Mouse (Mus musculus): ENCODE data around the gene Mob3b. TPM values are rescaled to one million over a fixed set of nuclear protein-coding genes. Genes with fewer than 3 reads are reported as not detected.

The Mob3b gene
- polyA plus RNA-seq, 1 experiment: 3.3 TPM

DNA sequence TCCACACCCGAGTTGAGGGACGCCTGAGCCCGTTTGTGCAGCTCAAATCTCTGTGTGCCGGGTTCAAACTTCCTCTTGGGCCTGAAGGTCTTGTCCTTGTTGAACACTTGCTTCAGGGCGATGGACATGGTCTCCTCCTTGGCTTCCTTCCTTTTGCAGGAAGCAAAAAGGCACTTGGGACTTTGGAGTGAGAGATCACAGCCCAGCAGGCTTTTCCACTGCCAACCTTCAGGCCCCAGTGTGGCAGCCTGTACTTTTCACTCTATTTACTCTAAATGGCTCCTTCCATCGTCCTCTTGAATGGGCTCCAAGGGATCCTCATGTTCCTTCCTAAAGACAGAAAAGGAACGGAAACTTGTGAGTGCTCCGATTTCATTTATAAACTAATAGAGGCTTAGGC is 73.2 kb downstream of the Mob3b start:
- Histone ChIP-seq H3K4me1 (ENCODE audit: control insufficient read depth, insufficient read depth, insufficient read length, low read length) (no peaks in the 10 kb centered on the region), H3K4me3 (ENCODE audit: insufficient read depth, low read depth, low read length) (no peak overlapping the region), H3K27ac (replicated peaks; ENCODE audit: low read depth, low read length) (no peak overlapping the region)

DNA sequence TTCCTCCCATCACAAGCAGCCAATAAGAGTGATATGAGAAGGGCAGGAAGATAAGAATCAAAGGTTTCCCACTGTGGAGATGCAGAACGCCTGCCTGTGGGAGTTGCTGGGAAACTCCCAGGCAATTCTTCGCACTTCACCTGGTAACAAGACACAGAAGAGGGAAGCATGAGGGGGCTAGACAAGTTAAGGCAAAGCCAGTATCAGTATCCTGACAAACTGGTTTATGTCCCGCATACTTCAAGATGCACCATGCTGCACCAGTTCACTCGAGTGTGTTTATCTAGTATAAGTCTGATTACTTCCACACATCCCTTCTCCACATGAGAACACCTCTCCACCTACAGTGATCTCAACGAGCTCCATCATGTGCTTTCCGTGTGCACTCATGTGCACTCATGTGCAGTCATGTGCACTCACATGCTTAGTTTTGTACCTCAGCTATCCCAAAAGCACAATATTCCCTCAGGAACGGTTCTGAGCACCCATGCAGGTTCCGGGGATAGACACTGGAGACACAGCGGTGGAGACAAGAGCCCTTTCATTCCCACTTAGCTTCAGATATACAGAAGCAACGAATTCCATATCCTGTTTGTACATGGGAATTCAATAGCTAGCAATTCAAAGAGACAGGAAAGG is 74.7 kb downstream of the Mob3b start:
- H3K4me1 ChIP-seq (ENCODE audit: control insufficient read depth, insufficient read depth, insufficient read length, low read length): no peaks in the 10 kb centered on the region
- H3K27ac ChIP-seq (replicated peaks; ENCODE audit: low read depth, low read length): no peak overlapping the region
- no peak overlapping the region for H3K4me3 ChIP-seq (ENCODE audit: insufficient read depth, low read depth, low read length)

DNA sequence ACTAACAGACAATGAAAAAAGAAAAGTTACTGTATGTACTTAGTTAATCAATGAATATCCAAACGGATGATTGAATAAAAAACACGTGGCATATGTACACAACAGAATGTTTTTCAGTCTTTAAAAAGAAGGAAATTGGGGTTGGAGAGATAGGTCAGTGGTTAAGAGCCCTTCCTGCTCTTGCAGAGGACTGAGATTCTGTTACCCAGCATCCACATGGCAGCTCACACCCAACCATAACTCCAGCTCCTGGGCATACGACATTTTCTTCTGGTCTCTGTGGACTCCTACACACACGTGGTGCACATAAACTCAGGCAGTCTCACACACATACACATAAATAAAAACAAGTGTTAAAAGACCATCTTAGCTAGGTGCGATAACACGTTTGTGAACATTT is 77.0 kb downstream of the Mob3b start:
- H3K4me3 ChIP-seq (ENCODE audit: insufficient read depth, low read depth, low read length): no peak overlapping the region
- no peaks in the 10 kb centered on the region for H3K4me1 ChIP-seq (ENCODE audit: control insufficient read depth, insufficient read depth, insufficient read length, low read length)
- no peak overlapping the region for H3K27ac ChIP-seq (replicated peaks; ENCODE audit: low read depth, low read length)

DNA sequence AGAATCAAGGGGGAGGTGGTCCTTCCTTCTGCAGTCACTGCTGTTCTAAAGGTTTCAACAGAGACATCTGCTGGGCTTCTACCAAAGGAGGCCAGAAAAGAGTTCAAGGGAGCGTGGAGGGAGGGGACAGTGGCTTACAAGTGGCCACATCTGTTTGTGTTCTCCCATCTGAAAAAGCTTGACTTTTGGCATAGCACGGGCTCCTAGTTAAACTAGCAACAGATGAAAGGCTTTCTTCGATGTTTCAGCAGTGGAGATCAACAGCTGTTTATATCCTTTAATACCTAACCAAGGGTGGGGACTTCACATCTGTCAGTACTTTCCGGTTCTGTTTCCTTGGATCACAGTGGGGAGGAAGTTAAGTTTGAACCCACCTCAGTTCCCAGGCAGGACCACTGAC is 88.5 kb downstream of the Mob3b start:
- no peak overlapping the region for H3K27ac ChIP-seq (replicated peaks; ENCODE audit: low read depth, low read length)
- peaks cover 6% of the 10 kb centered on the region; the same call in 1 of the 2 replicates for H3K4me1 ChIP-seq (ENCODE audit: control insufficient read depth, insufficient read depth, insufficient read length, low read length)

DNA sequence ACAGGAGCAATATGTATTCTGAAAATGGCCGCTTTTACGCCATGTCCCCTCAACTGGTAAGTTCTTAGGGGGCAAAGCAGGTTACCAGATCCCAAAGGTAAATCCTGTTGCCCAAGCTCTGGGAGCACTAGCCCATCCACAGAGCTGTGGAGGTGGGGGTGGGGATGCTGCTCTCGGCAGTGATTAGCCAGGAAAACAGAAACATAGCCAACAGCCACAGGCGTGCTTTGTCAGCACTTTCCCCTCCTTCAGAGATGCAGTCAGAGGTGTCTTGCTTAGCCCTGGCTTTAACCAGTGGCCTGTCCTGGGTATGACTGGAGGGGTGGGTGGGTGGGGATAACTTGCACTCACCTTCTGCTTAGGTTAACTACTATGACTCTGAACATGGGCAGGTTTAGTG is 91.1 kb downstream of the Mob3b start:
- H3K4me3 ChIP-seq (ENCODE audit: insufficient read depth, low read depth, low read length): no peak overlapping the region
- H3K4me1 ChIP-seq (ENCODE audit: control insufficient read depth, insufficient read depth, insufficient read length, low read length): peaks cover 11% of the 10 kb centered on the region; the same call in 1 of the 2 replicates
- no peak overlapping the region for H3K27ac ChIP-seq (replicated peaks; ENCODE audit: low read depth, low read length)

More for the DNA sequence above, 88.5 kb downstream of the Mob3b start:
- no peak overlapping the region for H3K4me3 ChIP-seq (ENCODE audit: insufficient read depth, low read depth, low read length)

DNA sequence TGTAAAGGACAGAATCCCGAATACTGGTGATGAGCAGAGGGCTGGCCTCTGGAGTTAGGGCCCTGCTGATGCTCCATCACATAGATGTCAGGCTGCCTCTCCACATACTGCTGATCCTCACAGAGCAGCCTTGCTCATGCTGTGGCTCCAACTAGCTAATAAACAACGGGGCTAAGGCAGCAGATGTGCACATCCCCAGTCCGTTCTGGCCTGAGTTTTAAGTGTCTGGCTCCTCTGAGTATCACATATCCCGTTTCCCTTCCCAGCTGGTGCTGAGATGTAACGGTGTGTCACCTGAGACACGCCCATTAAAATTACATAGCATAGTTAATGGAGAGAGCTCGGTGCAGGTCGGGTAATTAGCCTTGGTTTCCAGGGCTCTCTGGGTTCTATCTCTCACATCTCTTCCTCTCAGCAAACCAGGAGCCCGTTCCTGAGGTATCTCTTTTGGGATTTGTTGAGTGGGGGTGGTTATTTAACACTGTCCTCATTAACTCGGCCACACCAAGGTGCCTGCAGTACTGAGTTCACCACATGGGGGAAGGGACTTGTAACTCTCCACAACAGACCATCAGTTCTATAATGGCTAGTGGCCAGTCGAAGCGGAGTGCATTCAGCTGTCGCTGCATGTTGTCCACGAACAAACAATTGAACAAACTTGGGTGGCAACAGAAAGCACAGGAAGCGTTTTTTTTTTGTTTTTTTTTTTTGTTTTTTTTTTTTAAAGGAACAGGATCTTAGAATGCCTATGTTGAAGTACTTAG is 92.0 kb downstream of the Mob3b start:
- Histone ChIP-seq H3K27ac (replicated peaks; ENCODE audit: low read depth, low read length) (no peak overlapping the region), H3K4me3 (ENCODE audit: insufficient read depth, low read depth, low read length) (no peak overlapping the region), H3K4me1 (ENCODE audit: control insufficient read depth, insufficient read depth, insufficient read length, low read length) (peaks cover 11% of the 10 kb centered on the region; the same call in 1 of the 2 replicates)

DNA sequence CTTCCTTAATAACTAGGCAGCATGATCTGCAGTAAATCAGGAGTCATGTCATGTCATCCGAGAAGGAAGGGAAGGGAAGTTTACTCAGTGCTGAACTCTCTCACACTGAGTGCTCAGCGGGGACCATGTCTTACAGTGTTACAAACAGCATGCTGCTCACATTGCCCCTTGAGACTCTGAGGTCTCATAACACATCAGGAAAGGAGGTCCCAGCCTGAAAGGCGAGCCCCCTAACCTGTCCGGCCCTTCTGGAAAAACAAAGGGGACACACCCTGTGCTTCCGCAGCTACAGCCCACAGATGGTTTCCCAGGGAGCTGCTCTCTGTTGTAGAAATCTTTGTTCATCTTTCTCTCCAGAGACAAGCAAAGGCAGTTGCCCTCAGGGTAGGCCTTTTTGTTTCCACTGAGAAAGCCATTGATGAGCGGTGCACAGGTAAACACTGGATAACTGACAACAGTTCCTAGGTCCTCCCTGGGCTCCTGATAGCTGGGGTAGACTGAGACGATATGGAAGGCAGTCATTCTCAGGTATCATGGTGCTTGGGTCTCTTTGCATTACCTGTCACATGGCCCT is 94.1 kb downstream of the Mob3b start:
- Histone ChIP-seq H3K27ac (replicated peaks; ENCODE audit: low read depth, low read length) (no peak overlapping the region), H3K4me1 (ENCODE audit: control insufficient read depth, insufficient read depth, insufficient read length, low read length) (peaks cover 11% of the 10 kb centered on the region; the same call in 1 of the 2 replicates), H3K4me3 (ENCODE audit: insufficient read depth, low read depth, low read length) (no peak overlapping the region)

DNA sequence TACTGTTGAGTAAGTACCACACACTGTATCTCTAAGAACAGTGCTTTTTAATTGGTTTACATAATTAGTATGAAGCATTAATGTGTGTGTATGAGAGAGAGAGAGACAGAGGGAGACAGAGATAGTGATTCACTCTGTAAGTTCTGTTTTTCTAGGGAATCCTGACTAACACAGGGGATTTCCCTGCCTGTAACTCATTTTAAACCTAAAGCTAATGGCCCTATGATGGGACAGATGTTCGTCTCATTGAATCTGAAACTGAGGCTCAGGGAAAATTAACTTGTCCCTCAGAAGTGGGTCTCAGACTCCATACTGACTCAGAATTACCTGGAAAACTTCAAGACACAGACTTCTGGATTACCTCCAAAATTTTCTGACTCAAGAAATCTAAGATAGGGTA is 96.3 kb downstream of the Mob3b start:
- H3K27ac ChIP-seq (replicated peaks; ENCODE audit: low read depth, low read length): no peak overlapping the region
- H3K4me1 ChIP-seq (ENCODE audit: control insufficient read depth, insufficient read depth, insufficient read length, low read length): peaks cover 8% of the 10 kb centered on the region; the same call in 1 of the 2 replicates
- H3K4me3 ChIP-seq (ENCODE audit: insufficient read depth, low read depth, low read length): no peak overlapping the region

DNA sequence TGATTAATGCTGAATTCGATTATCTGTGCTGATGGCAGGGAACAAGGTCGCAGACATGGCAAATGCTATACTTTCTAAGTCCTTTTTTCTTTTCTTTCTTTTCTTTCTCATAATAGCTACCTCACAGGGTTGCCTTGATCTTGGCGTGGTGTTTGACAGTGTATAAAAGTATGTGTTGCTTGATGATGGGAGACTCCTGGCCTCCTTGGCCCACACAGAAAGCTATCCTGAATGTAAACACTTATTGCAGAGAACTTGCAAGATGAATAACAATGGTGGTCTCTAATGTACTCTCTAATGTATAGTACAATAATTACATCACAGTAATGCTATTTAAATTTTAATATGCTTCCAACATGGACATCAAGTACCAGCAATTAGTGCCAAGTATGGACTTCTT is 96.9 kb downstream of the Mob3b start:
- Histone ChIP-seq H3K4me3 (ENCODE audit: insufficient read depth, low read depth, low read length) (no peak overlapping the region), H3K27ac (replicated peaks; ENCODE audit: low read depth, low read length) (no peak overlapping the region), H3K4me1 (ENCODE audit: control insufficient read depth, insufficient read depth, insufficient read length, low read length) (peaks cover 8% of the 10 kb centered on the region; the same call in 1 of the 2 replicates)

DNA sequence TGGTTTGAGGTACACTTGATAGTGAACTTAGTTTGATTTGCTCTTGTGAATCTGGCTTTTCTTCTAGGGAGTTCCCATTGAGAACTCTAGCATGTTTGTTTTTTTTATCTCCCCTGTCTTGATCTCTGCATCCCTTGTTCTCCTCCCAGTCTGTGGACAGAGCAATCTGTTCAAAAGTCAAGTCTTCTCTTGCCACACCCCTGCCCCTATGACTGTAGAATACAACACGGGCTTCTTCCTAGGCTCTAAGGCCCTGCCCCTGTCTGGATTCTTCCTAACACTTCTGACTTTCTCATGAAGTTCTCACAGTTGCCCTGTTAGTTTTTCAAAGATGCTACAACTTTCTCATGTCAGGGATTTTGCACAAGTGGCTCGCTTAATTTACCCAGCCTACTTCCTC is 102.9 kb downstream of the Mob3b start:
- Histone ChIP-seq H3K27ac (replicated peaks; ENCODE audit: low read depth, low read length) (no peak overlapping the region), H3K4me1 (ENCODE audit: control insufficient read depth, insufficient read depth, insufficient read length, low read length) (no peaks in the 10 kb centered on the region)

DNA sequence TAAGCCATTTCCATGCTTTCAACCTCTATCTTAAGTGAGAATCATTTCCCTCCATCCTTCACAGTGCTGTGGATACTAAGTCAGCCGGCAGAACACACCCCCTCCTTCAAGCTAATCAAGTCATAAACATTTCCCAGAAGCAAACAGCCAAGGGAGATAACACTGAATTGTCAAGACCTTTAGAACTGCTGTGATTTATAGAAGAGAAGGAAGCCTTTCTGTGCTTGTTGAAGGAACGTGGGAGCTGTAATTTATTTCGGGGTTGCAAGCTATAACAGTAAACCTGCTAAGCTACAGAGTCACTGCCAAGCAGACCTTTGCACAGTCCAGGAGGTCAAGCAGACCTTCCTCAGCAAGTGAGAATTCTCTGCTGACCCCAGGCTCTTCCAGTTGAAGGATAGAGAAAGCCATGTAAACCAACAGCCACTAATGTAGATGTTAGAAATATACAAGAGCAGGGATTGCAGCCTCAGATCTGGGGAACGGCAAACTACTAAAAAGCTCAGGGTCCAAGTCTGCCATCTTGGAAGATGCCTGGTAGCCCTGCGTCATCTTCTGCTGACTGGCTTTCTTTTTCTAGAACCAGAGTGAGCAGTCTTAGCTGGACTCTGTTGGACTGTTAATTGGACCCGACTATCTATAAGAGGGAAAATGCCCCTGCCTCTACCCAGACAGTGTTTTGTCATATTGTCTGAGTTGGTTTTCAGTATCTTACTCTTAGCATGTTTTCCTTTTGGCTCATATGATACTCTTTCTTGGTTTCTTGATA is 104.9 kb downstream of the Mob3b start:
- H3K4me3 ChIP-seq (ENCODE audit: insufficient read depth, low read depth, low read length): no peak overlapping the region
- no peak overlapping the region for H3K27ac ChIP-seq (replicated peaks; ENCODE audit: low read depth, low read length)
- no peaks in the 10 kb centered on the region for H3K4me1 ChIP-seq (ENCODE audit: control insufficient read depth, insufficient read depth, insufficient read length, low read length)

More for the DNA sequence above, 102.9 kb downstream of the Mob3b start:
- H3K4me3 ChIP-seq (ENCODE audit: insufficient read depth, low read depth, low read length): no peak overlapping the region

DNA sequence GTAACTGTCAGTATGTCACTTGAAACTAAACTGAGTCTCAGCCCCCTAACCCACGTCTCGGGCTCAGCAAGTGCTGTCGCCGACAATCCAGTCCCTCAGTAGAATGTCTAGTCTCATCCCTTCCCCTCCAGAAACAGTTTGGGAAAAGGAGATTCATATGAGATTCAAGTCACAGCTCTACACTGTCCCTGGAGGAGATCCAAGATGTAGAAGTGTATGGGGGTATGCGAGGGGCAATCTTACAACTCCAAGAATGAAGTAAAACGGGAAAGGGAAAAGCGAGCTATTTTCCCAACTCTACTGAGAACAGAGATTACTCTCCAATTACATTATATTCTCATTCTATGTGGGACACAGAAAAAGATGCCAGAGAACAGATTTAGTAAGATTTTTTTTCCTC is 106.1 kb downstream of the Mob3b start:
- Histone ChIP-seq H3K4me3 (ENCODE audit: insufficient read depth, low read depth, low read length) (no peak overlapping the region), H3K4me1 (ENCODE audit: control insufficient read depth, insufficient read depth, insufficient read length, low read length) (no peaks in the 10 kb centered on the region), H3K27ac (replicated peaks; ENCODE audit: low read depth, low read length) (no peak overlapping the region)

DNA sequence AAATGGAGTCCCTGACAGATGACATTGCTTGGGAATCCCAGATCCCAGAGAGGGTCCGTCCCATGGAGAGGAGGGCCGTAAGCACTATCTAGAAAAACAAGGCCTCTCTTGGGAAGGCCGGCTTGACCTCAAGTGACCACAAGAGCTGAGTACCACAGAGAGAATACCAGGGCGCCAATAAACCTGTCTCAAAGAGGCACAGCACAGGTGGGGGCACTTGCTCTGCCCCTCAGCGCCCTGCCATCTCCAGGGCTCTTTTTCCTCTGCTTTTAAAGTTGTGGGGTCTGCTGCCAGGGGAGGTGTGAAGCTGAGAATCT is 107.6 kb downstream of the Mob3b start:
- H3K4me3 ChIP-seq (ENCODE audit: insufficient read depth, low read depth, low read length): no peak overlapping the region
- H3K4me1 ChIP-seq (ENCODE audit: control insufficient read depth, insufficient read depth, insufficient read length, low read length): no peaks in the 10 kb centered on the region
- peak overlapping the region; percentile 69 for H3K27ac ChIP-seq (replicated peaks; ENCODE audit: low read depth, low read length)

DNA sequence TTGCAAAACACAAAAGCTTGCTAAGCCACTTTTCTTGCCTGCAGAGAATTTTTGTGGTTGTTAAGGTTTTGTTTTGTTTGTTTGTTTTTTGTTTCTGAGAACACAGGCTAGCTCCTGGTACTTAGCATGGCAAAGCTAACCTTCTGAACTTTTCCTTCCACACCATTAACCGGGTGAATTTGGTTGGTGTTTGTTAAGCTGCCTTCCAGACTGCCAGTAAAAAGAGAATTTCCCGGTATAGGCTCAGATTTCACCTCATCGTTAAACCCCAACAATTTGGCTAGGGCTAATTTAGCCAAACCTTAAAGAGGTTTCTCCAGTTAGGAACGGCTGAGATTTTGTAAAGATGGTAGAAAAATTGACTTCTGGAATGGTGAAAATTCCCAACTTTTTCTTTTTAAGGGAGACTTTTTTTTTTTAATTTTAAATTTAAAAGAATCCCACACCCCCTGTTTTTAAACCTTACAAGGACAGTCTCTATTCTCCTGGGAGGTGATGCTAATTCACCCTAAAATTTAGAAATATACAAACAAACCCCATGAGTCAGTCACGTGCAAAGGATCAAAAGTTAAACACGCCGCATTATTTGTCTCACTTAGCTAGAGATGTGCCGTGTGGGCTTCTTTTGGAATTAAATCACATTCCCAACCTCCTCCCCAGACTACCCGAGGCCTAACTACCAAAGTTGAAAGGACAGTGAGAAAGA is 108.1 kb downstream of the Mob3b start:
- peak overlapping the region; percentile 69; the same call in 1 of the 2 replicates for H3K27ac ChIP-seq (replicated peaks; ENCODE audit: low read depth, low read length)
- no peak overlapping the region for H3K4me3 ChIP-seq (ENCODE audit: insufficient read depth, low read depth, low read length)
- H3K4me1 ChIP-seq (ENCODE audit: control insufficient read depth, insufficient read depth, insufficient read length, low read length): no peaks in the 10 kb centered on the region

DNA sequence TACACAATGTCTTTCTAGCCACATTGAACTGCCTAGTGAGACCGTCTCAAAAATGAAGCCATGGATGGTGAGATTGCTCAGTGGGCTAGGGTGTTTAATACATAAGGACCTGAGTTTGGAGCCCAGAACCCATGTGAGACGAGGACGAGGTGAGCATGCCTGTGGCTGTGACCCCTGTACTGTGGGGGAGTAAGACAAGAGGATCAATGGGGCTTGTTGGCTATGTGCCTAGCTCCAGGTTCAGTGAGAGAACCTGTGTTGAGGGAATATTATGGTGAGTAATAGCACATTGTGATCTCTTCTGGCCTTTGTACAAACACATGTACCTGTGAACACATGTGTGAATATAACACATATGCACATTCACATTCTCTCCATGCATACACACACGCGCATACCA is 116.4 kb downstream of the Mob3b start:
- Histone ChIP-seq H3K27ac (replicated peaks; ENCODE audit: low read depth, low read length) (no peak overlapping the region), H3K4me3 (ENCODE audit: insufficient read depth, low read depth, low read length) (no peak overlapping the region), H3K4me1 (ENCODE audit: control insufficient read depth, insufficient read depth, insufficient read length, low read length) (no peaks in the 10 kb centered on the region)
